Mouse (Mus musculus) hindbrain, embryonic 10.5 days (tissue): ENCODE measurements around the gene Acer1. TPM values are rescaled to one million over a fixed set of nuclear protein-coding genes. Genes with fewer than 3 reads are reported as not detected.

Experiments used
- DNase-seq: peaks from one replicate; pipeline ENCODE4 v3.0.0-alpha.2; 2017; ENCODE audit warnings: low spot score
- H3K27ac ChIP-seq: fragments of 300-500 bp; sonication (generic); 2 replicates; pipeline ENCODE4 v1.5.1; 2016; ENCODE audit warnings: mild to moderate bottlenecking, moderate library complexity
- H3K27me3 ChIP-seq: fragments of 300-500 bp; sonication (generic); 2 replicates; pipeline ENCODE4 v1.6.1; 2016; ENCODE audit warnings: mild to moderate bottlenecking; ENCODE audit not compliant: poor library complexity, insufficient read depth, severe bottlenecking
- H3K36me3 ChIP-seq: fragments of 300-500 bp; sonication (generic); 2 replicates; pipeline ENCODE4 v1.6.1; 2016; ENCODE audit warnings: mild to moderate bottlenecking, moderate library complexity
- H3K4me1 ChIP-seq: fragments of 300-500 bp; sonication (generic); replicated peaks from 2 replicates; pipeline ENCODE4 v1.6.1; 2016; ENCODE audit warnings: mild to moderate bottlenecking
- H3K4me3 ChIP-seq: fragments of 300-500 bp; sonication (generic); 2 replicates; pipeline ENCODE4 v1.5.1; 2016; ENCODE audit warnings: mild to moderate bottlenecking, moderate library complexity
- H3K9me3 ChIP-seq: fragments of 300-500 bp; sonication (generic); 2 replicates; pipeline ENCODE4 v1.6.1; 2016; ENCODE audit warnings: mild to moderate bottlenecking, moderate library complexity
- WGBS: fragments of 180-500 bp; shearing (Covaris S2); methylation state at CpG from one replicate; pipeline ENCODE4 v1.1.7; 2016; 5-methylcytosine and 5-hydroxymethylcytosine counted together
- polyA plus RNA-seq: library from polyadenylated mRNA; unstranded; fragments of >200 nt; fragmentation: Nextera tagmentation; extraction: Ambion mirVana; gene quantifications from 2 replicates; pipeline ENCODE4 v1.2.1, GENCODE M21; 2016

The Acer1 gene
- polyA plus RNA-seq, 1 experiment from 2014 or later: not detected

DNA sequence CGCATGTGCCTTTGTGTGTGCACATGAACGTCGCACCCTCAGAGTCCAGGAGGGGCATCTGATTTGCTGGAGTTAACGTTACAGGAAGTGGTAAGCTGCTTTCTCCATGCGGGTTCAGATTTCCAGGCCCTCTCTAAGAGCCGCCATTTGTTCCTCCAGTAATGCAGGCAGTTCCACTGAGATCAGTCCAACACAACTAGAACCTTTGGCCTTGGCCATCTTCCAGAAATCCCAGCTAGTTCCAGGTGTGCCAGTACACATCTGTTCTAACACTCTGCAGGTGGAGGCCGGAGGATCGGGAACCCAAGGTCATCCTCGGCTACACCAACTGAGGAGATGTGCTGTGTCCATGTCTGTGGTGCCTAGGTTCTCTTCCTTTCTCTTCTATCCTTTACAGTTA lies 3.0 kb upstream of the Acer1 start:
- 81% methylated on average over 9 of the region's 9 CpGs for WGBS

DNA sequence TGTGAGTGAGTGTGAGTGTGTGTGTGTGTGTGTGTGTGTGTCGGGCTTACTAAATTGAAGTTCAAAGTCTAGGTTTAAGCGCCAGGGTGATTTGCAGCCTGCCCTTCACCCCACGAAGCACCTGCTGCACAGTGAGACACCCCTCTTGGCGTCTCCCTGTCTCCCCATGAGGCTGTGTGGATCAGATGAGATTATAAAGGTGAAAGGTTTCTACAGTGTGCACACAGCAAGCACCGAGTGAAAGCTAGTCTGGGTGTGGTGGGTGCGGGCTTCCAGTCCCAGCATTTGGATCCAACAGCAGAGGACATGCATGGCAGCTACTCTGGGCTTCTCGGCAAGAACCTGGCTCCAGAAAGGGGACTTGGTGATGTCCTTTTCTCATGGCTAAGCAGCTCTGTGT lies 877 bp downstream of the Acer1 start:
- Histone ChIP-seq H3K9me3 (no peaks in the 10 kb centered on the region), H3K4me3 (no peak overlapping the region), H3K27me3 (no peaks in the 10 kb centered on the region), H3K4me1 (no peaks in the 10 kb centered on the region), H3K27ac (no peak overlapping the region), H3K36me3 (no peaks in the 10 kb centered on the region)
- DNase-seq: no peak
- WGBS: 82% methylated on average over 7 of the region's 7 CpGs

More for the DNA sequence above, 3.0 kb upstream of the Acer1 start:
- Histone ChIP-seq H3K27me3 (no peaks in the 10 kb centered on the region), H3K4me3 (no peak overlapping the region), H3K9me3 (no peaks in the 10 kb centered on the region), H3K36me3 (no peaks in the 10 kb centered on the region), H3K27ac (no peak overlapping the region), H3K4me1 (no peaks in the 10 kb centered on the region)
- no peak for DNase-seq

DNA sequence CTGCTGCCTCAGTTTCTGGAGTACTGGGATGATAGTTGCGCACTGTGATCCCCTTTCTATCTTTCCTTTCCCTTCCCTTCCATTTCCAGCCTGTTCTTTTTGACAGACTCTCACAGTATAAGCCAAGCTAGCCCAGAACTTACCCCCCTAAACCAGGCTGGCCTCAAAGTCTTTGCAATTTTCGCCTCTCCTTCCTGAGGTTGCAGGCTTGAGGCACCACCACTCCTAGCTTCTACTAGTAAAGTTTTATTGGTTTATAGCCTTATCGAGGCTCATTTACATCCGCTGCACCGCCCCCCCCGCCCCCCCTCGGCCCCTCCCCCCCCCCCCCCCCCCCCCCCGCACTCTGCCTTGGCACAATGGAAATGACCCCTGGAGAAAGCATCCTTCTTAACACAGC lies 2.4 kb downstream of the Acer1 start:
- Histone ChIP-seq H3K27ac (no peak overlapping the region), H3K36me3 (no peaks in the 10 kb centered on the region), H3K9me3 (no peaks in the 10 kb centered on the region), H3K27me3 (no peaks in the 10 kb centered on the region), H3K4me1 (no peaks in the 10 kb centered on the region), H3K4me3 (no peak overlapping the region)
- DNase-seq: no peak
- 37% methylated on average over 7 of the region's 8 CpGs for WGBS

DNA sequence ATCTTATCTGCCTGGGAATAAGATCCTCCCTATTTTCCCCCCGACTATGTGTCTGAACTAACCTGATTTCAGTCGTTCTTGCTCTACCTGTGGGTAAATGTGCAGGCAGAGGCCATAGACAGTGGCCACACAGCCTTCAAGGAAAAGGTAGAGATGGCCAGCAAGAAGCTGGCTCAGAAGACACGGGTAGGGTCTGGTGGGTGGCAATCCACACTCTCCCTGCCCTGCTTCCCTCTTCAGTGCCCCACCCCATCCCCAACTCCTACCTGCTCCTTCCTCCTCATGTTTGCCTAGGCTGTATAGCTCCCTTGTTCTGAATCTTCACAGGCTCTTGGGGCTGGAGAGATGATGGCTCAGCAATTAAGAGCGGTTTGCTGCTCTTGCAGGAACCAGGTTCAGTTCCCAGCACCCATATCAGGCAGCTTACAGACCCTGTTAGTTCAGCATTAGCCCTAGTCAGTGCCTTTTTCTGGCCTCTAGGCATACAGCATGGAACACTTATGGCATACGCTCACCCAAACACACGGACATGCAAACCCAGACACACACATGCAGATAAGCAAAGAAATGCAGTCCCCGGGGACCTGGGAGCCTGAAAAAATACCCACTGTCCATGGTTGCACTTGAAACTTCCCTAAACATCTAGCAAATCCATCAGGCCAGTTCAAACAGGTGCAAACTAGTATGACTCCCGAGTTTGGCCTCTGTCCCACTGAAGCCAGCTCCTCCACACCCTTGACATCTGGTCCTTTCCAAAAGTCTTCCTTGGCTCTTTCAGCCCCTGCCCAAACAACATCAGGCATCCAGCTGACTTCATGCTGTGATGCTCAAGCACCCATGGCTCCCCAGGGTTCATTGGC lies 5.2 kb downstream of the Acer1 start:
- no peak for DNase-seq
- Histone ChIP-seq H3K4me1 (no peaks in the 10 kb centered on the region), H3K36me3 (no peaks in the 10 kb centered on the region), H3K27ac (no peak overlapping the region), H3K4me3 (no peak overlapping the region), H3K9me3 (no peaks in the 10 kb centered on the region), H3K27me3 (no peaks in the 10 kb centered on the region)
- WGBS: 82% methylated on average over 8 of the region's 8 CpGs

DNA sequence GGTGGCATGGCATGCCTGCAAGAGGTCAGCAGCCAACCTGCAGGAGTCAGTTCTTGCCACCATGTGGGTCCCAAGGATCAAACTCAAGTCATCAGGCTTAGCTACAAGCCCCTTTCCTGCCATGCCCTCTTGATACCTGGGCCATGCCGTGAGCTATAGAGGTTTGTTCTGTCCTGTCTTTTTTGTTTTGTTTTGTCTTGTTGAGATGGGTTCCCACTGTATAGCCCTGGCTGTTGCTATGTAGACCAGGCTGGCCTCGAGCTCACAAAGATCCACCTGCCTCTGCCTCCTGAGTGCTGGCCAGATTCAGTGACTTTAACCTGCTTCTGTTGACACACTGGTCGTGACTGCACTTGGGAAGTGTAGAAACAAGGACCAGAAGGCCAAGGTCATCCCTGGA lies 6.5 kb downstream of the Acer1 start:
- WGBS: 75% methylated on average over 3 of the region's 3 CpGs
- H3K27me3 ChIP-seq: no peaks in the 10 kb centered on the region
- DNase-seq: no peak

DNA sequence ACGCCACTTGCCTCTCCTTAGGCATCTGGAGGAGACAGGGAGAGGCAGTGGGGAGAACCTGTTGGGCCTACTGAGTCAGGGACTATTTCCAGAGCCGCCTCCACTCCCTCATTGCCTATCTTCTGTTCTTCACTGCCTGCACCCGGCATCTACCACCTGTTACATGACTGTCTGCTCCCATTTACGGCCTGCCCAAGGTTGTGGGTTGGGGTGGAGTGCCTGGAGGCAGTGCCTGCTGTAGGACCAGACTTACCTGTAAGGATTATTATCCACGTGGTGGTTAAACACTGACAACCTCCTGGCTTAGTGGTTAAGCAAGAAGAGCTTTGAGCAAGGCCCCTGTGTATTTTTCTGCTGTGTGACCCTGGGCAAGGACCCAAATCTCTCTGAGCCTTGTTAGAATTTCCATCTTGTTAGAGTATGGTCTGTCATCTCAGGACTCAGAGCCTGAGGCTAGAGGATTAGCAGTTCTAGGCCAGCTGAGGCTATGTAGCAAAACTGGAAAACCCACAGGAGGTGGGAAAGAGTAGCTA lies 7.2 kb downstream of the Acer1 start:
- Histone ChIP-seq H3K27me3 (0 out of 2 replicates have a peak, but pooled peaks cover 4% of the 10 kb centered on the region), H3K9me3 (no peaks in the 10 kb centered on the region), H3K4me1 (no peaks in the 10 kb centered on the region), H3K4me3 (no peak overlapping the region), H3K36me3 (no peaks in the 10 kb centered on the region), H3K27ac (no peak overlapping the region)
- WGBS: 82% methylated on average over 5 of the region's 5 CpGs
- DNase-seq: no peak

More for the DNA sequence above, 6.5 kb downstream of the Acer1 start:
- no peaks in the 10 kb centered on the region for H3K4me1 ChIP-seq
- no peak overlapping the region for H3K4me3 ChIP-seq
- no peak overlapping the region for H3K27ac ChIP-seq
- H3K9me3 ChIP-seq: no peaks in the 10 kb centered on the region
- H3K36me3 ChIP-seq: no peaks in the 10 kb centered on the region

DNA sequence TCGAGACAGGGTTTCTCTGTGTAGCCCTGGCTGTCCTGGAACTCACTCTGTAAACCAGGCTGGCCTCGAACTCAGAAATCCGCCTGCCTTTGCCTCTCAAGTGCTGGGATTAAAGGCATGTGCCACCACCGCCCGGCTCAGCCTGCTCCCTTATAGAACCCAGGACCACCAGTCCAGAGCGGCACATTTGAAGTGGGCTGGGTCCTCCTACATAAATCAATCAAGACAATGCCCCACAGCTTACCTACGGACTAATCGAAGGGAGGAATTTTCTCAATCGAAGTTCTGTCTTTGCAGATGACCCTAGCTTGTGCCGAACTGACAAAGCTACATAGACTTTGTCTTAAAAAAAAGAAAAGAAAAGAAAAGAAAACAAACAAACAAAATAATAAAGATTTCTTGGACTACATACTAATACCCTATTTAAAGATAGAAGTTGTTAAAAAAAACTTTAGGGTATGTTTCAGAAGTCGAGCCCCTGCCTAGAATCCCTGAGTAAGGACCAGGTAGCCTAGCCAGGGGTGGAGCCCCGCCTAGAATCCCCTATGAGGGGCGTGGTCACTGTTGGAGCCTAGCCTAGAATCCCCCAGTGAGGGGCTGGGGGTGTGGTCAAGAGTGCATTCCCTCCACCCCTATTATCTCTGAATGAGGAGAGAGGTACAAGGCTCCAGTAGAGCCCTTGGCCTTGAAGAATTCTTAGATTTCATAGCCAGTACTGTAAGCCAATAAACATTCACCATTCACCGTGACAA lies 7.8 kb downstream of the Acer1 start:
- WGBS: 67% methylated on average over 14 of the region's 14 CpGs
- Histone ChIP-seq H3K27me3 (0 out of 2 replicates have a peak, but pooled peaks cover 4% of the 10 kb centered on the region), H3K9me3 (no peaks in the 10 kb centered on the region), H3K36me3 (no peaks in the 10 kb centered on the region), H3K27ac (no peak overlapping the region), H3K4me1 (no peaks in the 10 kb centered on the region), H3K4me3 (no peak overlapping the region)
- no peak for DNase-seq

DNA sequence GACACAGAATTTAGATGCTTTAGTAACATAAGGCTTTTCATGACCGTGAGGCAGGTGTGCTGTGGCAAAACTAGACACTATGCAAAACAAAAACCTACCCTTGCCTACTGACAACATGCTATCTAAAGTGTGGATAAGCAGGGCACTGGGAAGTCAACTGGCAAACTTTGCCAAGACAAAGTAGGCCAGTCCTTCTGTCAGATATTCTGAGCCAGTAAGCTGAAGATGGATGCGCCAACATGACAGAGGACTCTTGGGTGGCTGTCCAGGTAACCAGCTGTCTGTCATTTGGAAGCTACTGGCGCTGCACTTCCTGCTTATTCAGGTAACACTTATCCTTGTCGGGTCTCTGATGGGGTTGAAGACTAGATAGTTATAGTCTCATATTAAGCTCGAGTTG lies 11.8 kb downstream of the Acer1 start:
- Histone ChIP-seq H3K27me3 (0 out of 2 replicates have a peak, but pooled peaks cover 4% of the 10 kb centered on the region), H3K9me3 (no peaks in the 10 kb centered on the region), H3K4me1 (no peaks in the 10 kb centered on the region), H3K27ac (no peak overlapping the region), H3K4me3 (no peak overlapping the region), H3K36me3 (no peaks in the 10 kb centered on the region)
- DNase-seq: no peak
- WGBS: 69% methylated on average over 5 of the region's 5 CpGs

DNA sequence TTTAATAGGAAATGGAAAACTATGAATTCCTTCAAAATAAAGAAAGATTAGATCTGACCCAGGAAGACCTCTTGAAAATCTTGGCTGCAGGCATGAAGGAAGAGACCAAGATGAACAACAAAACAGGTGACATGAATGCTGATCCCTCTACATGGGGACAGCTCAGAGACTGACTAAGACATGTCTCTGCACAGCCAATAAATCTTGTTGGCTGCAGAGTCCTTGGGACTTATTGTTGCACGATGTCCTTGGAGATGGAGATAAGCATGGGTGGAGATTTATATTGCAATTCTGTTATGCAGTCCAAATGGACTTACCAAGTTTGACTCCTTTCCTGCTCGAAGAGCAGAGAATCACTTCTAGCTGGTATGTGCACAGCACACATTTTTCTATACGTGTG lies 12.6 kb downstream of the Acer1 start:
- Histone ChIP-seq H3K4me3 (no peak overlapping the region), H3K36me3 (no peaks in the 10 kb centered on the region), H3K27me3 (0 out of 2 replicates have a peak, but pooled peaks cover 4% of the 10 kb centered on the region), H3K9me3 (no peaks in the 10 kb centered on the region), H3K27ac (no peak overlapping the region), H3K4me1 (no peaks in the 10 kb centered on the region)
- DNase-seq: no peak
- 70% methylated on average over 3 of the region's 3 CpGs for whole genome bisulfite sequencing

DNA sequence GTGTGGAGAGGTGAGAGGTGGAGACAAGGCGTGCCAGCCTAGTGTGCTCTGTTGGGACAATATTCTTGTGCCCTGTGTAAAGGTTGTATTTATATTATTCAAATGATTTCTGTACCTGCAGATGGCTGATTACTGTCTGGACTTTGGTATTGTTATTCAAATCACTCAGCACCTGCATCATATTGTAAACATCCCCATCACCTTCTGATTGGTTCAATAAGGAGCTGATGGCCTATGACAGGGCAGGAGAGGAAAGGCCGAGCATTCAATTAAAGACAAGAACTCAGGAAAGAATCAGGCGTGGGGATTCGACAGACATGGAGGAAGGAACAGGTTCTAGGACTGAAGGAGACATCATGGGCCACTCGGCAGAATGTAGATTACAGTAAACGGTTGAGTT lies 18.3 kb downstream of the Acer1 start:
- H3K27me3 ChIP-seq: no peaks in the 10 kb centered on the region
- WGBS: 86% methylated on average over 6 of the region's 6 CpGs
- no peaks in the 10 kb centered on the region for H3K4me1 ChIP-seq
- H3K36me3 ChIP-seq: no peaks in the 10 kb centered on the region
- no peak overlapping the region for H3K4me3 ChIP-seq
- no peak overlapping the region for H3K27ac ChIP-seq
- no peaks in the 10 kb centered on the region for H3K9me3 ChIP-seq
- no peak for DNase-seq

DNA sequence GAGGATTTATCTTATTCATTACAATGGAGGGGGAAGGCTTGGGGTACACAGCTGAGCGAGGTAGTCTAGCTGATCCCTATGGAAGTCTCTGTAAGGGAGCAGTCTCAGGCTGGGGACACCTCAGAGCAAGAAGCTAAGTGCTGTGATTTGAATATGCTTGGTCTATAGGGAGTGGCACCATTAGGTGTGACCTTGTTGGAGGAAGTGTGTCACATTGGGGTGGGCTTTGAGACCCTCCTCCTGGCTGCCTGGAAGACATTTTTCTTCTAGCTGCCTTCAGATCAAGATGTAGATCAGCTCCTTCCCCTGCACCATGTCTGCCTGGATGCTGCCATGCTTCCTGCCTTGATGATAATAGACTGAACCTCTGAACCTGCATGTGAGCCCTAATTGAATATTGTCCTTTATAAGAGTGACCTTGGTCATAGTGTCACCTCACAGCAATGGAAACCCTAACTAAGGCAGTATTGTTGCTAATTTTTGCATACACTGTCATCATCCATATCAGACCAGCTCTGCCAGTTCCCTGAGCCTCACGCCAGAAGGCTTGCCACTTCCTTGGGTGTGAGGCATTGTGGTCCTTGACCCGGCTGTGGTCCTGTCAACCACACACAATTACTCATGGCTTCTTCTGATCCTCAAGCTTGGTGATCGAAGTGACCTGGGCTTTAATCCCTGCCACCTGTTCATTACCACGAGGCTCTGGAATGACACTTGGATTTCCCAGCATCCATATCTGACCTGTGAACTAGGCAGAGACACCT lies 19.1 kb downstream of the Acer1 start:
- Histone ChIP-seq H3K9me3 (no peaks in the 10 kb centered on the region), H3K4me3 (no peak overlapping the region), H3K27me3 (no peaks in the 10 kb centered on the region), H3K4me1 (0 out of 2 replicates have a peak, but pooled peaks cover 2% of the 10 kb centered on the region), H3K27ac (no peak overlapping the region), H3K36me3 (no peaks in the 10 kb centered on the region)
- WGBS: 88% methylated on average over 5 of the region's 5 CpGs
- no peak for DNase-seq

DNA sequence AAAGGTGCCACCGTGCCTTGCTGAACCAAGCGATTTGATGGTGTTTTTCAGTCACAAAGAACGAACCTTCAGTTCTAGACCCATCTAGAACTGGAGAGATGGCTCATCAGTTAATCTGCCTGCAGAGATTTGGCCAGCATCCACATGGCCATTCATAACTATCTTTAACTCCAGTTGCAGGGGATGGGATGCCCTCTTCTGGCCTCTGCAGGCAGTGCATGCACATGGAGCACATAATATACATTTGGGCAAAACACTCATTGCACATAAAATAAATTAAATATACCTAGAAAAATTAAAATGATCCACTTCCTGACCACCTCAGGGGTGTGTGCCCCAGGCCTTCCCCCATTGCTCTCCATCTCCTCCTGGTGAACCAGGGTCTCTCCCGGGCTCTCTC lies 20.0 kb downstream of the Acer1 start:
- 90% methylated on average over 4 of the region's 4 CpGs for WGBS
- H3K36me3 ChIP-seq: no peaks in the 10 kb centered on the region
- no peak overlapping the region for H3K27ac ChIP-seq
- 0 out of 2 replicates have a peak, but pooled peaks cover 2% of the 10 kb centered on the region for H3K4me1 ChIP-seq
- no peaks in the 10 kb centered on the region for H3K9me3 ChIP-seq
- no peak overlapping the region for H3K4me3 ChIP-seq
- DNase-seq: no peak
- H3K27me3 ChIP-seq: no peaks in the 10 kb centered on the region
